Mouse (Mus musculus): ENCODE measurements around the gene Treml4.

GRCm38 (mm10) chr17:48274098-48274497 is 10.0 kb downstream of the Treml4 start:
- TF ChIP-seq POLR2AphosphoS5 (IDR thresholded peaks at IDR 0.05; ENCODE audit: borderline replicate concordance, low read depth, low read length) (no peak), SIN3A (IDR thresholded peaks at IDR 0.05; ENCODE audit: low read length) (no peak), POLR2A (IDR thresholded peaks at IDR 0.05; ENCODE audit: control insufficient read depth in 1 of 2, insufficient read depth in 1 of 2, low read depth in 1 of 2, low read length in 2 of 2, poor library complexity in 1 of 2) (no peak)

Data from MEL (cell line).